Mouse (Mus musculus) heart, postnatal 0 days (tissue): ENCODE data around the gene Npas3. TPM values are rescaled to one million over a fixed set of nuclear protein-coding genes. Genes with fewer than 3 reads are reported as not detected.

ENCODE experiments used
- ATAC-seq: fragments of 200-750 bp; cut with Nextera tagmentation; 2 replicates; pipeline ENCODE4 v1.8.0; 2017; ENCODE audit warnings: low read depth, moderate number of reproducible peaks, moderate library complexity; ENCODE audit not compliant: insufficient read depth
- DNase-seq: peaks from one replicate; pipeline ENCODE4 v3.0.0-alpha.2; 2016; ENCODE audit warnings: low spot score
- H3K27ac ChIP-seq: fragments of 300-500 bp; sonication (generic); 2 replicates; pipeline ENCODE4 v1.5.1; 2014; ENCODE audit warnings: low read depth, mild to moderate bottlenecking
- H3K27me3 ChIP-seq: fragments of 300-500 bp; sonication (generic); 2 replicates; pipeline ENCODE4 v1.6.1; 2014; ENCODE audit warnings: low read length, mixed read lengths; ENCODE audit not compliant: control insufficient read depth, insufficient read depth
- H3K36me3 ChIP-seq: fragments of 300-500 bp; sonication (generic); replicated peaks from 2 replicates; pipeline ENCODE4 v1.6.1; 2014; ENCODE audit warnings: low read length, mixed read lengths; ENCODE audit not compliant: control insufficient read depth, insufficient read depth
- H3K4me1 ChIP-seq: fragments of 300-500 bp; sonication (generic); 2 replicates; pipeline ENCODE4 v1.6.1; 2014; ENCODE audit warnings: antibody characterized with exemption; ENCODE audit not compliant: control insufficient read depth, insufficient read depth
- H3K4me2 ChIP-seq: fragments of 300-500 bp; sonication (generic); 2 replicates; pipeline ENCODE4 v1.6.1; 2014; ENCODE audit warnings: low read depth, mild to moderate bottlenecking, low read length, moderate library complexity
- H3K4me3 ChIP-seq: fragments of 300-500 bp; sonication (generic); 2 replicates; pipeline ENCODE4 v1.5.1; 2014; ENCODE audit warnings: low read depth, low read length
- H3K9ac ChIP-seq: fragments of 300-500 bp; sonication (generic); replicated peaks from 2 replicates; pipeline ENCODE4 v1.6.1; 2014; ENCODE audit warnings: low read depth, low read length, mixed read lengths
- H3K9me3 ChIP-seq: fragments of 300-500 bp; sonication (generic); replicated peaks from 2 replicates; pipeline ENCODE4 v1.6.1; 2016; ENCODE audit warnings: low read length; ENCODE audit not compliant: control insufficient read depth
- CTCF ChIP-seq: IDR thresholded peaks from 2 replicates; pipeline ENCODE4 v1.5.1; 2016; ENCODE audit warnings: antibody characterized with exemption, control low read depth, low read depth
- EP300 ChIP-seq: IDR thresholded peaks from 2 replicates; pipeline ENCODE4 v1.6.1; 2016; ENCODE audit warnings: antibody characterized with exemption, low read depth
- WGBS: fragments of 180-500 bp; shearing (Covaris S2); extraction: QIAGEN DNeasy Blood & Tissue Kit; methylation state at CpG from one replicate; pipeline ENCODE4 v1.1.7; 2014; 5-methylcytosine and 5-hydroxymethylcytosine counted together
- polyA plus RNA-seq: library from polyadenylated mRNA; unstranded; fragments of >200 nt; fragmentation: Nextera tagmentation; extraction: Ambion mirVana; gene quantifications from 2 replicates; pipeline ENCODE4 v1.2.1, GENCODE M21; 2015
- total RNA-seq: library from RNA; depleted of rRNA; stranded (reverse); fragments of >200 nt; gene quantifications from 2 replicates; pipeline ENCODE4 v1.2.3, GENCODE M21; 2014; ENCODE audit warnings: low replicate concordance

The Npas3 gene
- total and polyA plus RNA-seq, 2 experiments from 2014 or later, result 0.50 to 0.61 TPM

- DNase-seq (no peak), ATAC-seq (no peak)
- H3K9me3 ChIP-seq, result no peaks in the 10 kb centered on the region
- TF ChIP-seq EP300 (no peak), CTCF (no peak)
- no peaks in the 10 kb centered on the region for H3K4me1 ChIP-seq
- H3K36me3 ChIP-seq, result no peaks in the 10 kb centered on the region
- 76% methylated on average over 5 of the region's 5 CpGs for WGBS
- no peak overlapping the region for H3K9ac ChIP-seq
- H3K27ac ChIP-seq, result no peak overlapping the region
- no peaks in the 10 kb centered on the region for H3K27me3 ChIP-seq
- no peak overlapping the region for H3K4me3 ChIP-seq
- H3K4me2 ChIP-seq, result no peak overlapping the region
Observed at GRCm38 (mm10) chr12:53536816-53537215, 288.3 kb downstream of the Npas3 start.

- H3K9ac ChIP-seq, result no peak overlapping the region
- WGBS, result 83% methylated on average over 2 of the region's 2 CpGs
- DNase-seq (no peak), ATAC-seq (no peak)
- no peaks in the 10 kb centered on the region for H3K4me1 ChIP-seq
- no peak overlapping the region for H3K27ac ChIP-seq
- H3K4me2 ChIP-seq, result no peak overlapping the region
- H3K4me3 ChIP-seq, result no peak overlapping the region
- H3K9me3 ChIP-seq, result no peaks in the 10 kb centered on the region
- no peaks in the 10 kb centered on the region for H3K27me3 ChIP-seq
- H3K36me3 ChIP-seq, result no peaks in the 10 kb centered on the region
- no peak for TF ChIP-seq EP300
- no peak for TF ChIP-seq CTCF
Observed at GRCm38 (mm10) chr12:53556359-53556758, 307.9 kb downstream of the Npas3 start.

GRCm38 (mm10) chr12:53558259-53558658, 309.8 kb downstream of the Npas3 start:
- WGBS, result 90% methylated on average over 1 of the region's 1 CpGs
- H3K4me2 ChIP-seq, result no peak overlapping the region
- no peak for TF ChIP-seq CTCF
- no peak for TF ChIP-seq EP300
- H3K4me1 ChIP-seq, result no peaks in the 10 kb centered on the region
- DNase-seq (no peak), ATAC-seq (no peak)
- no peaks in the 10 kb centered on the region for H3K9me3 ChIP-seq
- no peaks in the 10 kb centered on the region for H3K27me3 ChIP-seq
- no peak overlapping the region for H3K27ac ChIP-seq
- H3K4me3 ChIP-seq, result no peak overlapping the region
- no peak overlapping the region for H3K9ac ChIP-seq
- no peaks in the 10 kb centered on the region for H3K36me3 ChIP-seq

- Histone ChIP-seq H3K4me3 (no peak overlapping the region), H3K9ac (no peak overlapping the region), H3K36me3 (no peaks in the 10 kb centered on the region), H3K27me3 (no peaks in the 10 kb centered on the region), H3K9me3 (no peaks in the 10 kb centered on the region), H3K4me2 (no peak overlapping the region), H3K4me1 (no peaks in the 10 kb centered on the region), H3K27ac (no peak overlapping the region)
- ATAC-seq (no peak), DNase-seq (no peak)
- WGBS, result 77% methylated on average over 12 of the region's 12 CpGs
- TF ChIP-seq CTCF, result no peak
- TF ChIP-seq EP300, result no peak
Observed at GRCm38 (mm10) chr12:53566712-53567387, 318.4 kb downstream of the Npas3 start.

- 76% methylated on average over 5 of the region's 5 CpGs for WGBS
- no peak overlapping the region for H3K9ac ChIP-seq
Observed at GRCm38 (mm10) chr12:53581181-53581580, 332.7 kb downstream of the Npas3 start.

GRCm38 (mm10) chr12:53587249-53587648, 338.8 kb downstream of the Npas3 start:
- H3K36me3 ChIP-seq, result no peaks in the 10 kb centered on the region
- DNase-seq, result no peak
- H3K4me1 ChIP-seq, result no peaks in the 10 kb centered on the region
- H3K4me2 ChIP-seq, result no peak overlapping the region
- H3K9me3 ChIP-seq, result no peaks in the 10 kb centered on the region
- H3K4me3 ChIP-seq, result no peak overlapping the region
- 69% methylated on average over 5 of the region's 5 CpGs for WGBS
- H3K9ac ChIP-seq, result no peak overlapping the region
- no peak for TF ChIP-seq CTCF
- no peak for TF ChIP-seq EP300
- H3K27ac ChIP-seq, result no peak overlapping the region
- ATAC-seq, result no peak
- no peaks in the 10 kb centered on the region for H3K27me3 ChIP-seq

More at GRCm38 (mm10) chr12:53581181-53581580, 332.7 kb downstream of the Npas3 start:
- Histone ChIP-seq H3K4me2 (no peak overlapping the region), H3K4me3 (no peak overlapping the region), H3K27ac (no peak overlapping the region), H3K4me1 (no peaks in the 10 kb centered on the region), H3K9me3 (no peaks in the 10 kb centered on the region), H3K36me3 (no peaks in the 10 kb centered on the region), H3K27me3 (no peaks in the 10 kb centered on the region)
- DNase-seq (no peak), ATAC-seq (no peak)
- TF ChIP-seq EP300, result no peak
- no peak for TF ChIP-seq CTCF
